Mouse (Mus musculus) myocyte (in vitro differentiated cells): ENCODE measurements around the gene Olfr1120.

Experiments used
- POLR2A ChIP-seq: IDR thresholded peaks from one replicate; pipeline ENCODE4 v1.6.1; 2011; ENCODE audit warnings: low read depth, mild to moderate bottlenecking, control low read depth, moderate library complexity; ENCODE audit not compliant: insufficient read length
- REST ChIP-seq: IDR thresholded peaks from one replicate; pipeline ENCODE4 v1.6.1; 2011; ENCODE audit warnings: mild to moderate bottlenecking, control low read depth, moderate library complexity; ENCODE audit not compliant: insufficient read depth, insufficient read length
- USF1 ChIP-seq: IDR thresholded peaks from one replicate; pipeline ENCODE4 v1.6.1; 2011; ENCODE audit warnings: low read depth, mild to moderate bottlenecking, control low read depth, moderate library complexity

- TF ChIP-seq USF1 (no peak), POLR2A (no peak), REST (no peak)
Measured at GRCm38 (mm10) chr2:87307281-87307680, 47.3 kb upstream of the Olfr1120 start, which contains the start of gene Olfr1118.
